Mouse (Mus musculus) kidney, adult 2 months (tissue): ENCODE measurements at regions not wholly inside any gene's neighbourhood (a gene's known extent, or its start where the extent isn't known, plus 50 kb on each side); places are given as distances from the start of the nearest gene placed in this dataset.

Source experiments
- CTCF ChIP-seq: fragments of 200-500 bp; conservative IDR thresholded peaks from 2 replicates; pipeline ENCODE4 v1.5.1; 2011; ENCODE audit warnings: low read depth, mild to moderate bottlenecking, control low read depth, low read length, moderate library complexity, mixed read lengths; ENCODE audit not compliant: insufficient read depth, insufficient read length
- POLR2A ChIP-seq: fragments of 200-500 bp; IDR thresholded peaks from one replicate; pipeline ENCODE4 v1.6.1; 2011; ENCODE audit warnings: low read depth, low read length, control low read depth

- TF ChIP-seq CTCF, result no peak
- no peak for TF ChIP-seq POLR2A
Observed at GRCm38 (mm10) chr6:117255399-117256098, 87.2 kb downstream of the Cxcl12 start.
